Mouse (Mus musculus) embryo, embryonic 11 days (tissue): ENCODE data around the gene Slc35b4.

ENCODE experiments used
- DNase-seq: peaks from one replicate; pipeline ENCODE4 v3.0.0-alpha.2; 2015

Slc35b4 gene

GRCm38 (mm10) chr6:34170844-34171494 lies 5.9 kb downstream of the Slc35b4 start:
- DNase-seq = no peak

- DNase-seq = no peak
Measured at GRCm38 (mm10) chr6:34168834-34169233, 8.1 kb downstream of the Slc35b4 start.

- DNase-seq = no peak
Measured at GRCm38 (mm10) chr6:34163014-34163413, 13.9 kb downstream of the Slc35b4 start.

GRCm38 (mm10) chr6:34162607-34163006 lies 14.3 kb downstream of the Slc35b4 start:
- DNase-seq = no peak

GRCm38 (mm10) chr6:34161511-34161910 lies 15.4 kb downstream of the Slc35b4 start:
- DNase-seq = no peak

- DNase-seq = no peak
Measured at GRCm38 (mm10) chr6:34160816-34161310, 16.0 kb downstream of the Slc35b4 start.

GRCm38 (mm10) chr6:34159998-34160815 lies 16.7 kb downstream of the Slc35b4 start:
- no peak for DNase-seq

GRCm38 (mm10) chr6:34156841-34157748 lies 19.8 kb downstream of the Slc35b4 start:
- DNase-seq = no peak

GRCm38 (mm10) chr6:34156057-34156456 lies 20.9 kb downstream of the Slc35b4 start:
- DNase-seq = no peak

GRCm38 (mm10) chr6:34155137-34155804 lies 21.6 kb downstream of the Slc35b4 start:
- no peak for DNase-seq

GRCm38 (mm10) chr6:34154202-34154601 lies 22.7 kb downstream of the Slc35b4 start:
- DNase-seq = no peak

- no peak for DNase-seq
Measured at GRCm38 (mm10) chr6:34153069-34154052, 23.6 kb downstream of the Slc35b4 start.

GRCm38 (mm10) chr6:34149821-34150220 lies 27.1 kb downstream of the Slc35b4 start:
- DNase-seq = no peak

GRCm38 (mm10) chr6:34149066-34149465 lies 27.8 kb downstream of the Slc35b4 start:
- no peak for DNase-seq

GRCm38 (mm10) chr6:34148639-34149038 lies 28.3 kb downstream of the Slc35b4 start:
- no peak for DNase-seq

- no peak for DNase-seq
Measured at GRCm38 (mm10) chr6:34148021-34148420, 28.9 kb downstream of the Slc35b4 start.

GRCm38 (mm10) chr6:34146042-34146441 lies 30.9 kb downstream of the Slc35b4 start:
- no peak for DNase-seq

GRCm38 (mm10) chr6:34142931-34143330 lies 34.0 kb downstream of the Slc35b4 start:
- DNase-seq = no peak

- no peak for DNase-seq
Measured at GRCm38 (mm10) chr6:34138366-34138765, 38.5 kb downstream of the Slc35b4 start.

GRCm38 (mm10) chr6:34132391-34132790 lies 44.5 kb downstream of the Slc35b4 start:
- no peak for DNase-seq

- no peak for DNase-seq
Measured at GRCm38 (mm10) chr6:34129261-34129660, 47.6 kb downstream of the Slc35b4 start.
